Mouse (Mus musculus) brain, embryonic 14.5 days (tissue): ENCODE data around the gene Col26a1. TPM values are rescaled to one million over a fixed set of nuclear protein-coding genes. Genes with fewer than 3 reads are reported as not detected.
A peak's percentile ranks its signal among the peaks of the same experiment; 100 is the strongest.

Source experiments
- DNase-seq: peaks from one replicate; pipeline ENCODE4 v3.0.0-alpha.2; 2011; ENCODE audit warnings: low read depth
- CTCF ChIP-seq: fragments of 200-500 bp; IDR thresholded peaks from 2 replicates; pipeline ENCODE4 v1.5.1; 2012; ENCODE audit warnings: inconsistent platforms, mild to moderate bottlenecking, moderate library complexity, borderline replicate concordance; ENCODE audit not compliant: insufficient read depth, insufficient read length; ENCODE audit errors: extremely low read depth
- POLR2A ChIP-seq: fragments of 200-500 bp; IDR thresholded peaks from 2 replicates; pipeline ENCODE4 v1.6.1; 2012; ENCODE audit warnings: mild to moderate bottlenecking, inconsistent platforms, borderline replicate concordance; ENCODE audit not compliant: poor library complexity, insufficient read depth, insufficient read length, severe bottlenecking; ENCODE audit errors: extremely low read depth
- polyA plus RNA-seq: library from polyadenylated mRNA; depleted of rRNA; stranded (reverse); fragments of >200 nt; gene quantifications from 2 replicates; pipeline ENCODE4 v1.2.3, GENCODE M21; 2012; rRNA removed

Col26a1 gene
- polyA plus RNA-seq: 38.2 and 52.4 TPM in 2 replicates

DNA sequence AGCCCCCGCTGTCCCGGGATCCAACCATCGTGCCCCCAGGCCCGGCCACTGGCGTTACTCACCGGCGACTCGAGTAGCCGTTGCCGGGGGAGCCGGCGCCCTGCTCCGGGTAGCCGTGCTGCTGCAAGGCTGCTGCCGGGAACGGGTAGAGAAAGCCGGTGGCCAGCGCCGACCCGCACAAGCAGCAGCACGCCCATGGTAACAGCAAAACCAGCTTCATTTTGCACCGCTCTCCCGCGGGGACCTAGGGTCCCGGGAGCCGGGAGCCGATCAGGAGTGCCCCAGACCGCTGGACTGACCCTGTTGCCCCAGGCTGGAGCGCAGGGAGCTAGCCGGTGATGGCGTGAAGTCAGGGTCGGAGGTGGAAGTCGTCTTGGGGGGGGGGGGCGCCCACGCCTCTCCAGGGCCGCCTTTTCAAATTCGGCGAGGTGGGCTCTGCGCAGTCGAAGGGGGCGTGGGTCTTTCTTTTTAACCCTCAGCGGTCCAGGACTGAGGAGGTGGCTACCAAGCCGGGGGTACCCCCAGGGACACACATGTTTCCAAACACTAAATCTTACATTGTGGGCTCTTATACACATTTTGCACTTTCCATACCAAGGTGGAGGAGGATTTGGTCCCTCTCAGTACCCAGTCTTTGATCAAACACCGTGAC lies at the start of gene Col26a1:
Col26a1 (minus strand) TSS at position 422 of the 652 bp plus-strand sequence.
- no peak for TF ChIP-seq CTCF
- no peak for TF ChIP-seq POLR2A
- DNase-seq: peak; percentile 61

DNA sequence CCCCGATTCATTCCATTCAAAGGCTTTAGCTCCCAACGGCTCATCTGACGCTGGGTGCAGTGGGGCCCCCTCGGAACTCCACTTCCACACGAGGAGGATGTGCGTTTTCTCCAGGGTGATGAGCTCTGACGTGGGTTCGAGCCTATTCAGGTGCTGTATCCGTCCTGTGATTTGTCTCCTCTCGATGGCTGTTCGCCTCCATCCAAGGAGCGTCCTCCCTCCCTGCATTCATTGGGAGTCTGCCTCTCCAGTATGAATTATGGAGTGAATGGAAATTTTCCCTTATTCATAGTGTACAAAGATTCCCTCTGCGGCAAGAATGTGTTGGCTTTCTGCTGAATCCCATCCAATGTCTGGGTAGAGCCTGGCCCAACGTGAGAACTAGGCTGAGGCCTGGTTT lies 48.9 kb upstream of the Col26a1 start:
- TF ChIP-seq CTCF: no peak
- no peak for TF ChIP-seq POLR2A
- no peak for DNase-seq

DNA sequence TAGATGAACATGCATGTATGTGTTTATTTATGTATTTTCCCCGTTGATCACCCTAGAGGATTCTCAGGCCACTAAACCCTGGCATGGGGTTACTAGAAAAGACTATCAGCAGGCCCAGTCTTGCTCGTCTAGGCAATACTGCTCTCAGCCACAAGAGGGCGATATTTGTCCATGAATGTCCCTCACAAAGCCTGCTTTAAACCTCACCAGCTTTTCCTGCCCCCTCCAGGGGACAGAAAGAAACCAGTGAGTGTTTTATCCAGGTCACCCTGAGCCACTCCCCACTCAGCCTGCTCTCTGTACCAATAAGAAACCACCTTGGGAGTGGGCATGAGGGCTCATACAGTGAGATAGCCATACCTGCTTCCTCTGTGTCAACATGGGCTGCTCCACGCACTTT lies 46.1 kb upstream of the Col26a1 start:
- DNase-seq: peak; percentile 93
- TF ChIP-seq POLR2A (no peak), CTCF (peak; percentile 92)

DNA sequence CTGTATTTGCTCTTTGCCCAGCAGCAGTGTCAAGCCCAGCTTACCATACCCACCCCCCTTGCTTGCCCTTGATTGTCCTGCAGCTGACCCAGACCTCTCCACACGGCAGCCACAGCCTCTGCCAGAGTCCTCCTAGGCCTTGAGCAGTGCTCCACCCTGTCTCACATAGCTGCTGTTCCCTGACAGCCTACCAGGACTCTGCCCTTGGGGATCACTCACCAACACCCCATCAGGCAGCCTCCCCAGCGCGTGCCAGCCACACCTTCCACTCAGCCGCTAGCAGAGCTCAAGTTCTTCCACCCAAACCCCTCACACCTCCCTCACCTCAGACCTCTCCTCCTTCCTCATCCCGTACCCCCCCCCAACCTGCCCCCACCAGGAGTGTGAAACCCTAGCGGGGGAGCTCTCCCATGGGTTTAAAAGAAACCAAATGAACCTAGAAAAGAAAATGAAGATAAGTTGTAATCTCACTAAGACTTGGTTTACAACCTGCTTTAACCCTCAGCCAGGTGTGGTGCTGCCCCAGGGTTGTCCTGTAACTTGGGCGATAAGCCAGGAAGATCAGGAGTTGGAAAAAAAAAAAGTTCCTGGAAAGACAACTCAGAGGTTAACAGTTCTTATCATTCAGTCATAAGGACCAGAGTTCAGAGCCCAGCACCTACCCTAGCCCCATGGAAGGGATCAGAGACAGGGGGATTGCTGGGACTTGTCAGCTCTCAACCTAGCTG lies 40.9 kb upstream of the Col26a1 start:
- TF ChIP-seq CTCF (no peak), POLR2A (no peak)
- no peak for DNase-seq

DNA sequence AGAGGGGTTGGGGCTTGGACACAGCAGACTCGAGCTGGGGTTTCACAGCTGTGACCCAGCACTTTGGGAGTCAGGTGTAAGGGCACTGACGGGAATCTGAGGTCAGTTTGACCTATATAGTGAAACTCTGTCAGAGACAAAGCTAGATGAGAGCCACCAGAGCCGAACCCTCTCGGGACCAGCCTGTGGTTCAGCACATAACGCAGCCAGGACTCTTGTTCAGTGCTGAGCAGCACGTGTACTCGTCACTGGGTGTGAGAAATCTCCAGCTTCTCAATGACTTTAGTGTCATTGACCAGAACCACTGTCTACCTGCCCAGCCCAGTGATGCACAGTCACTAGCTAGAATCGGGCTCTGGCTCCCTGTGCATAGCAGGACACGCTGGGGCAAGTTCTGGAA lies 39.8 kb upstream of the Col26a1 start:
- TF ChIP-seq CTCF (no peak), POLR2A (no peak)
- no peak for DNase-seq

DNA sequence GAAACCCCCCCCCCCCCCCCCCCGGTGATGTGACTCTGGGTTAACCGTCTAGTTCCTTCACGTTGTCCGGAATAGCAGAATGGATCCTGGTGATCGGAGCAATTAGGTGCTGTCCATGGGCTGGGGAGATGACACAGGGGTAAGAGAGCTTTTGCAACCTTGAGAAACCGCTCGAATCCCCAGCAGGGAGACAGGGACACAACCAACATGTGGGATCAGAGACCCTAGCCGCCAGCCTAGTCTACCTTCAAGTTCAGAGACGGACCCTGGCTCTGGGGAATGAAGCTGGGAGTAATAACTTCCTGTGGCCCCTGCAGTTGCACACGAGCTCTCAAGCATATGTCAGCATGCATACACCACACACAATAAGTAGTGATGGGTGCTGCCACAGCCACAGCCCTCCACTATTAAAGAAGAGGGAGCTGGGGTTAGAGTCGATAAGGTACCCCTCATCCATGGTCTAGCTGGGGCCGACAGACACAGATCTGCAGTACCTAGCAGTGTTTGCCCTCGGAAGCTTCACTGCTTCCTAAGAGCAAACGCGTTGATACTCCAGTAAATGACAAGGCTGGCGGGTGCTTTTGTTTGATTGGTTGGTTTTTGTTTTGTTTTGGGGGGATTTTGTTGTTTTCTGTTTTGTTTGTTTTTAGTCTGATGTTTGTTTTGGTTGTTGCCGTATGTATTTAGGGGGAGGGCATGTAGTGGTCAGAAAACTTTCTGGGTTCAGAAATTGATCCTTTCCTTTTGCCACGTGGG lies 36.7 kb upstream of the Col26a1 start:
- peak; percentile 9 for DNase-seq
- no peak for TF ChIP-seq CTCF
- TF ChIP-seq POLR2A: no peak

DNA sequence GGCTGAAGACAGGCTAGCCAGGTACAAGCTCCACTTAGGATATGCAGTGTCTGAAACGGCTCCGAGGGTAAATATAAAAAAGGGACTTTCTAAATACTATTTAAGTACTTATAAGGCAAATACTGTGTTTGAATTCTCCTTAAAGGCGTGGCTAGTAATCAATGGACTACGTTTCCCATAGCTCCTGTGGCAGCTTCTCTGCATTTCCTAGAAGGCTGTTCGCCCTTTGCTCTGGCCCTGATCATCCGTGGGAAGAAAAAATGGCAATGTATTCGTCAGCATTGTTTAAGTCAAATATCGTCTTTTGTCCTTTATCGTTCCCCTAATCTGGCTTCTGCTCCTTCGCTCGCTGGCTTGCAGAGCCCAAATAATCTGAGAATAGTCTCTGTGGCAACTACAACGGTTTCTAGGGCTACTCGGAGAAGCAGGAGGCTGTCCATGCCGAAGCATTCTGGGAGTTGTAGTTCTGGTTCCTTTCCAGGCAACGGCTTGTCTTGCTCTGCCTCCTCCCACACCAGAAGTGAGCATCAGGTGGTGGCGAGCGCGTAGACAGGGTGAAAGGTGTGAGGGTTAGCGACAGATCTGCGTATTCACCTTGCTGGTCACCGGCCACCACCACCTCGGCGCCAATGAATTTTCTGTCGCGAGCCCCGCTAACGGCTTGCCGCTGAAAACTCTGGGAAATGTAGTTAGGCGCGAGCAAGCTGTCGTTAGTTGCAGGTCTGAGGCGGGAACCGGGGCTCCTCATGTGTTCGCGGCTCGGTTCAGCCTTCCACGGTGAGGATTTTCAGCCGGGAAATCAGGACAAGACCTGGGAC lies 35.9 kb upstream of the Col26a1 start:
- TF ChIP-seq CTCF (no peak), POLR2A (no peak)
- DNase-seq: peak; percentile 97

DNA sequence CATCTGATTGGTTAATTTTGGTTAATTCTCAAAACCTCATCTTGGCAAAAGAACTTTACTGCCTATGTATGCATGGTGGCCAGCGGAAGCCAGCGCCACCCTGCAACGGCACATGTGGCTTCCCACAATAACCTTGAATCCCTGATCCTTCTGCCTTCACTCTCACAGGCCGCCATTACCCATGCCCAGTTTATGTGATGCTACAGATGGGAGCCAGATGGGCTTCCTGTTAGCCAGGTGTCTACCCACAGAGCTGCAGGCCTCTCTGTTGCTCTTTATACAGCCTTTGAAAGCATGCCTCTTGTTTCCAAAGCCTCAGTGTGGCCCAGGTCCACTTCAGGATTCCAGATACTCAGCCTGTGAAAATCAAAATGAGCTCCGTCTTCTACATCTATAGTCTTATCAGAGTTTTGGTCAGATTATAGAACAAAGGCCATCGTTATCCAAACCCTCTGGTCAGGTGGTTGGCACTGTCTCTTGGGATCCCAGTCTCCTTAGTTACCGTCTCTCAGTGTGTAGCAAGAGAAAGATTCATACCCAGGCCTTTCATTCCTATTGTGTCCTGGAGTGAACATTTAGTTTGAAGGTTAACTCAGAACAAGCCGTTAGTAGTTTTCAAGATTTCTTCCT lies 34.7 kb upstream of the Col26a1 start:
- no peak for TF ChIP-seq POLR2A
- TF ChIP-seq CTCF: no peak
- no peak for DNase-seq

DNA sequence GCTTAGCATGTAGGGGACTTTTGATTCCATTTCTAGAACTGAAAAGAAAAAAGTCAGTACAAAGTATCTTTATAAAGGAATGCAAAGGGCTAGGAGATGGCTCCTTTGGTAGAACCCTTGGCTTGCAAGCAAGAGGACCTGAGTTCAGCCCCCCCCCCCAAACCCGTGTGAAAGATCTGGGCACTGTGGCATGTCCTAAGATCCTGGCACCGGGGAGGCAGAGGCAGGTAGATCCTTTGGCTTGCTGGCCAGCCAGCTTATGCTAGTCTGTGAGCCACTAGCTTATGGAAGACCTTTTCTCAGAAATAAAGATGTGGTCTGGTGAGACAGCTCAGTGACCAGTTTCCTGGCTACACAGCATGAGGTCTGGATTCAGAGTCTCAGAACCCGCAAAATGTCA lies 31.2 kb upstream of the Col26a1 start:
- TF ChIP-seq POLR2A (no peak), CTCF (no peak)
- DNase-seq: no peak
